Mouse (Mus musculus): Measurements from ENCODE around the gene Slc30a1. TPM values are rescaled to one million over a fixed set of nuclear protein-coding genes. Genes with fewer than 3 reads are reported as not detected.

The Slc30a1 gene
- polyA plus RNA-seq, 2 experiments = 3.6 to 6.7 TPM

GRCm38 (mm10) chr1:191910646-191911045 lies 4.1 kb downstream of the Slc30a1 start:
- no peak for TF ChIP-seq POLR2A (IDR thresholded peaks at IDR 0.05; ENCODE audit: borderline replicate concordance, extremely low read depth, insufficient read depth, insufficient read length)
- Histone ChIP-seq H3K4me1 (ENCODE audit: control insufficient read depth, insufficient read depth, low read length) (peaks cover 18% of the 10 kb centered on the region), H3K9ac (ENCODE audit: low read depth, low read length, severe bottlenecking) (no peak overlapping the region), H3K4me3 (replicated peaks; ENCODE audit: low read length) (no peak overlapping the region), H3K4me2 (replicated peaks; ENCODE audit: low read depth, low read length, severe bottlenecking) (no peak overlapping the region), H3K27me3 (ENCODE audit: control insufficient read depth, insufficient read depth, low read length) (no peaks in the 10 kb centered on the region), H3K36me3 (ENCODE audit: control insufficient read depth, insufficient read depth, low read length) (peaks cover 17% of the 10 kb centered on the region), H3K27ac (replicated peaks; ENCODE audit: low read depth, low read length) (no peak overlapping the region), H3K9me3 (ENCODE audit: control insufficient read depth, low read length) (no peaks in the 10 kb centered on the region)
- ATAC-seq (ENCODE audit: low FRiP score, low read depth) (no peak), DNase-seq (ENCODE audit: low spot score) (no peak)
- 74% methylated on average over 3 of the region's 3 CpGs for WGBS

- WGBS = 82% methylated on average over 3 of the region's 3 CpGs
- no peak overlapping the region for H3K4me2 ChIP-seq (replicated peaks; ENCODE audit: low read depth, low read length, severe bottlenecking)
These were observed 4.6 kb downstream of the Slc30a1 start for GRCm38 (mm10) chr1:191911067-191911668.

DNA sequence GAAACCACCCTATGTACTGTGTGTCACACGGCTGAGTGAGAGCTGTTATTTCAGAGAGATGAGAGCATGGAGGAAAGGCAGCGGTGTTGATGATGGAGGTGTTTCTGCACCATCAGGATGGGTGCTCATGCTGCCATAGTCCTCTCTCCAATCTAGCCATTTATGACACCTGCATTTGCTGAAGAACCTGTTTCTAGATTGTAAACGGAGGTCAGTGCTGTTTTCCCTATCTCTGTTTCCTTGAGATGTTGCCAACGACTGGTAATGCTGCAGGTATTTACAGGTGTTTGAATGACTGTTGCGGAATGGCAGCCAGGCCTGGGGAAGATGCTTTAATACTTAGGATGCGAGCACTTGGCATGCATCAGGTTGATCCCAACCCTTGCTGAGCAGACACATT lies 8.1 kb downstream of the Slc30a1 start:
- Histone ChIP-seq H3K4me1 (ENCODE audit: control insufficient read depth, insufficient read depth, low read length) (peaks cover 4% of the 10 kb centered on the region), H3K9me3 (ENCODE audit: control insufficient read depth, low read length) (no peaks in the 10 kb centered on the region), H3K4me3 (replicated peaks; ENCODE audit: low read length) (no peak overlapping the region), H3K36me3 (ENCODE audit: control insufficient read depth, insufficient read depth, low read length) (peaks cover 9% of the 10 kb centered on the region), H3K4me2 (replicated peaks; ENCODE audit: low read depth, low read length, severe bottlenecking) (no peak overlapping the region), H3K27me3 (ENCODE audit: control insufficient read depth, insufficient read depth, low read length) (no peaks in the 10 kb centered on the region), H3K9ac (ENCODE audit: low read depth, low read length, severe bottlenecking) (no peak overlapping the region), H3K27ac (replicated peaks; ENCODE audit: low read depth, low read length) (no peak overlapping the region)
- ATAC-seq (ENCODE audit: low FRiP score, low read depth) = no peak
- DNase-seq (ENCODE audit: low spot score) = no peak
- 85% methylated on average over 6 of the region's 6 CpGs for WGBS
- no peak for TF ChIP-seq POLR2A (IDR thresholded peaks at IDR 0.05; ENCODE audit: borderline replicate concordance, extremely low read depth, insufficient read depth, insufficient read length)

More at GRCm38 (mm10) chr1:191911067-191911668, 4.6 kb downstream of the Slc30a1 start:
- Histone ChIP-seq H3K9ac (ENCODE audit: low read depth, low read length, severe bottlenecking) (no peak overlapping the region), H3K27me3 (ENCODE audit: control insufficient read depth, insufficient read depth, low read length) (no peaks in the 10 kb centered on the region), H3K4me1 (ENCODE audit: control insufficient read depth, insufficient read depth, low read length) (peaks cover 17% of the 10 kb centered on the region), H3K36me3 (ENCODE audit: control insufficient read depth, insufficient read depth, low read length) (peaks cover 17% of the 10 kb centered on the region), H3K9me3 (ENCODE audit: control insufficient read depth, low read length) (no peaks in the 10 kb centered on the region), H3K27ac (replicated peaks; ENCODE audit: low read depth, low read length) (no peak overlapping the region), H3K4me3 (replicated peaks; ENCODE audit: low read length) (no peak overlapping the region)
- no peak for TF ChIP-seq POLR2A (IDR thresholded peaks at IDR 0.05; ENCODE audit: borderline replicate concordance, extremely low read depth, insufficient read depth, insufficient read length)
- no peak for ATAC-seq (ENCODE audit: low FRiP score, low read depth)
- no peak for DNase-seq (ENCODE audit: low spot score)

DNA sequence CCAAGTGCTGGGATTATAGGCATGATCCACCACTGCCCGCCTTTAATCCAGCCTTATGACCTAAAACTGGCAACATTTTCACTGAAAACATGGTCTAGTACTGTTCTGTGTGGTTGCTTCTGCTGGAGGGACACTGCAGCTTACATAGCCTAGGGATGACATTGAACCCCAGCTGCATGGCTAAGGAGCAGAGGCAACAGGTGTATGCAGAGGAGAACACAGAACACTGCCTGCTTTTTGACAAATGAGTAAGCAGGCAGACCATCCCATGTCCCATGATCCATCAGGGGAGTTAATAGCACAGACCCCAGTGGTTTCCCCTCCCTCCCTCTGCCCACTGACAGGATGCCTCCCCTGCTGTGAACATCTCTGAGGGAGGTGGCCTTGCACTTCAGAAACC lies 9.0 kb downstream of the Slc30a1 start:
- Histone ChIP-seq H3K9me3 (ENCODE audit: control insufficient read depth, low read length) (no peaks in the 10 kb centered on the region), H3K4me3 (replicated peaks; ENCODE audit: low read length) (no peak overlapping the region), H3K36me3 (ENCODE audit: control insufficient read depth, insufficient read depth, low read length) (peaks cover 8% of the 10 kb centered on the region; the same call in 1 of the 2 replicates), H3K9ac (ENCODE audit: low read depth, low read length, severe bottlenecking) (no peak overlapping the region), H3K27me3 (ENCODE audit: control insufficient read depth, insufficient read depth, low read length) (no peaks in the 10 kb centered on the region), H3K4me2 (replicated peaks; ENCODE audit: low read depth, low read length, severe bottlenecking) (no peak overlapping the region), H3K27ac (replicated peaks; ENCODE audit: low read depth, low read length) (no peak overlapping the region), H3K4me1 (ENCODE audit: control insufficient read depth, insufficient read depth, low read length) (peaks cover 2% of the 10 kb centered on the region)
- no peak for TF ChIP-seq POLR2A (IDR thresholded peaks at IDR 0.05; ENCODE audit: borderline replicate concordance, extremely low read depth, insufficient read depth, insufficient read length)
- ATAC-seq (ENCODE audit: low FRiP score, low read depth) (no peak), DNase-seq (ENCODE audit: low spot score) (no peak)
- 74% methylated on average over 1 of the region's 1 CpGs for WGBS

DNA sequence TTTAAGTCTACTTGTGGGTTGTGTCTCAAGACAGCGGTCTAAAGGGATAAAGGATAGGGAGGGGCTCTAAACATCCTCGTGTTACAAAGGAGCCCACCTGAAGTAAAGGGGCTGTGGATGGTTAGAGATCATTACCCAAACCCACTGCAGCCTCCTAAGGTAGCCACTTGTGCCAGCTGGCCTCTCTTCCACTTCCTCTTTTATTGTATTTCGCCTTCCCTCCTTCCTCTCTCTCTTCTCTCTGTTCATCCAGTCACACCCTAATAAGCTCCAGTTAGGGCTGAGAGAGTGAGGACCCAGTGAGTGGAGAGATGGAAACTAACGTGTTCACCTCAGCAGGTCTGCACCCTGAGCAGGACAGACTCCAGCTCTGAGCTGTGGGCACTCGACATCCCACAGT lies 10.3 kb downstream of the Slc30a1 start:
- Histone ChIP-seq H3K9ac (ENCODE audit: low read depth, low read length, severe bottlenecking) (no peak overlapping the region), H3K27ac (replicated peaks; ENCODE audit: low read depth, low read length) (no peak overlapping the region), H3K4me1 (ENCODE audit: control insufficient read depth, insufficient read depth, low read length) (no peaks in the 10 kb centered on the region; the same call in 1 of the 2 replicates), H3K36me3 (ENCODE audit: control insufficient read depth, insufficient read depth, low read length) (0 out of 2 replicates have a peak, but pooled peaks cover under 1% of the 10 kb centered on the region), H3K9me3 (ENCODE audit: control insufficient read depth, low read length) (no peaks in the 10 kb centered on the region), H3K27me3 (ENCODE audit: control insufficient read depth, insufficient read depth, low read length) (no peaks in the 10 kb centered on the region), H3K4me3 (replicated peaks; ENCODE audit: low read length) (no peak overlapping the region), H3K4me2 (replicated peaks; ENCODE audit: low read depth, low read length, severe bottlenecking) (no peak overlapping the region)
- 65% methylated on average over 5 of the region's 5 CpGs for WGBS
- ATAC-seq (ENCODE audit: low FRiP score, low read depth) (no peak), DNase-seq (ENCODE audit: low spot score) (no peak)
- no peak for TF ChIP-seq POLR2A (IDR thresholded peaks at IDR 0.05; ENCODE audit: borderline replicate concordance, extremely low read depth, insufficient read depth, insufficient read length)
